Mouse (Mus musculus): ENCODE measurements at regions not wholly inside any gene's neighbourhood (a gene's known extent, or its start where the extent isn't known, plus 50 kb on each side); places are given as distances from the start of the nearest gene placed in this dataset.

DNA sequence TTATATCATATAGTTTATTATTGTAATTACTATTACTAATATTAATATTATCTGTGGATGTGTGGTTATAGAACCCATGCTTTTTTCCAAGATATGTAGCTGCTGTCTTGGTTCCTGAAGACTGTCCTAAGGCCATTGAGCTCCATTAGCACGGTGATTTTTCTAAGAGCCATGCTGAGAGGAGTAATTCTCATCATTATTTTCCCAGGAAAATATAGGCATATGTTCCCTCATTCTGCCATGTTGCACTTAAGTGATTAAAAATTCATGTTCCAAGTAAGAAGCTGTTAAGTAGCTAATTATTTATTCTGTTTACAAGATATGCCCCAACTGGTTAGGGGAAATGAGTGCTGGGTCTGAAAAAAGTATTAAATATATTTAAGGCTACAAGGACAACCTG lies 345.4 kb upstream of the Epha5 start:
- TF ChIP-seq POLR2A (IDR thresholded peaks at IDR 0.05; ENCODE audit: borderline replicate concordance, insufficient read depth, low read length) (no peak), CTCF (IDR thresholded peaks at IDR 0.05; ENCODE audit: borderline replicate concordance, insufficient read depth, low read depth, low read length) (no peak)
